Mouse (Mus musculus) E14TG2a.4 (cell line): ENCODE data around the gene Izumo1r.

ENCODE experiments used
- CTCF ChIP-seq: conservative IDR thresholded peaks from 2 replicates; pipeline ENCODE4 v1.5.1; 2014; ENCODE audit warnings: low read length
- NANOG ChIP-seq: IDR thresholded peaks from 2 replicates; pipeline ENCODE4 v1.6.1; 2014; ENCODE audit warnings: borderline replicate concordance, low read length, mixed read lengths

DNA sequence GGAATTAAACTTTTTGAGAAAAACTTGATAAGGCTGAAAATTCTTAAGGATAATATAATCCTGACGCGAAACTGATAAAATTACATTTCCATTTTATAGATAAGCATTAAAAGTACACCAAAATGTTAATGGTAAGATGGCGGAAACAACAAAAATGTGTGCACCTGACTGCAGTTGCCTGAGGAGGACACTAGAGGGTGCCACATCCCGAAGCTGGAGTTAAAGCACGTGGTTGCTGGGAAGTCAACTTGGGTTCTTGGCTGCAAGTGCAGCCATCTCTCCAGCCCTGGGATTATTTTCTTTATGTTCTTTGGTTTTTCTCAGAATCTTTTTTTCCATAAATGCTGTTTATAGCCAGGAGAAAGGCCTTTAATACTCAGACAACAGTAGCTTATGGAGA lies 57.3 kb downstream of the Izumo1r start:
- TF ChIP-seq CTCF, result peak; percentile 95
- no peak for TF ChIP-seq NANOG
